Mouse (Mus musculus): ENCODE measurements around the gene Flt3l.
"Not testable (repeated sequence)": the region's sequence is repeated elsewhere in the genome, so short reads cannot be mapped to it uniquely, and the experiment has no call there.

Gene Flt3l

GRCm38 (mm10) chr7:45124224-45125143, 11.7 kb downstream of the Flt3l start, which contains the start of gene Rps11:
Gene Rps11, minus strand, starts transcription at chr7:45124439.
- DNase-seq (ENCODE audit: low spot score in 2 of 2), result peak; percentile 98

- no peak for DNase-seq (ENCODE audit: low spot score in 2 of 2)
Measured at GRCm38 (mm10) chr7:45123186-45123570, 13.1 kb downstream of the Flt3l start.

- DNase-seq (ENCODE audit: low spot score in 2 of 2), result no peak
Measured at GRCm38 (mm10) chr7:45122561-45123185, 13.6 kb downstream of the Flt3l start.

GRCm38 (mm10) chr7:45121966-45122365, 14.3 kb downstream of the Flt3l start:
- no peak for DNase-seq (ENCODE audit: low spot score in 2 of 2)

- DNase-seq (ENCODE audit: low spot score in 2 of 2), result no peak
Measured at GRCm38 (mm10) chr7:45121404-45121803, 14.8 kb downstream of the Flt3l start.

- DNase-seq (ENCODE audit: low spot score in 2 of 2), result no peak
Measured at GRCm38 (mm10) chr7:45119780-45120709, 16.2 kb downstream of the Flt3l start.

GRCm38 (mm10) chr7:45118336-45118735, 17.9 kb downstream of the Flt3l start:
- DNase-seq (ENCODE audit: low spot score in 2 of 2), result no peak

- no peak for DNase-seq (ENCODE audit: low spot score in 2 of 2)
Measured at GRCm38 (mm10) chr7:45117566-45117965, 18.7 kb downstream of the Flt3l start.

GRCm38 (mm10) chr7:45113476-45113875, 22.8 kb downstream of the Flt3l start:
- DNase-seq (ENCODE audit: low spot score in 2 of 2), result no peak

GRCm38 (mm10) chr7:45112529-45112928, 23.7 kb downstream of the Flt3l start:
- DNase-seq (ENCODE audit: low spot score in 2 of 2), result no peak

- DNase-seq (ENCODE audit: low spot score in 2 of 2), result no peak
Measured at GRCm38 (mm10) chr7:45111940-45112339, 24.3 kb downstream of the Flt3l start.

- not testable (repeated sequence) for DNase-seq (ENCODE audit: low spot score in 2 of 2)
Measured at GRCm38 (mm10) chr7:45110089-45110488, 26.1 kb downstream of the Flt3l start.

GRCm38 (mm10) chr7:45107052-45107645, 29.1 kb downstream of the Flt3l start:
- no peak for DNase-seq (ENCODE audit: low spot score in 2 of 2)

- no peak for DNase-seq (ENCODE audit: low spot score in 2 of 2)
Measured at GRCm38 (mm10) chr7:45106441-45106840, 29.8 kb downstream of the Flt3l start.

GRCm38 (mm10) chr7:45105491-45105890, 30.7 kb downstream of the Flt3l start:
- no peak for DNase-seq (ENCODE audit: low spot score in 2 of 2)

GRCm38 (mm10) chr7:45104941-45105340, 31.3 kb downstream of the Flt3l start:
- no peak for DNase-seq (ENCODE audit: low spot score in 2 of 2)

GRCm38 (mm10) chr7:45103652-45104180, 32.5 kb downstream of the Flt3l start, which contains the start of gene Fcgrt:
Gene Fcgrt, minus strand, starts transcription at chr7:45103851.
- DNase-seq (ENCODE audit: low spot score in 2 of 2), result peak in 1 of 2 experiments; percentile 63

- no peak for DNase-seq (ENCODE audit: low spot score in 2 of 2)
Measured at GRCm38 (mm10) chr7:45102940-45103585, 33.2 kb downstream of the Flt3l start.

GRCm38 (mm10) chr7:45102441-45102840, 33.8 kb downstream of the Flt3l start:
- DNase-seq (ENCODE audit: low spot score in 2 of 2), result no peak

- no peak for DNase-seq (ENCODE audit: low spot score in 2 of 2)
Measured at GRCm38 (mm10) chr7:45100046-45100445, 36.2 kb downstream of the Flt3l start.

Measured in frontal cortex, postnatal 14 days (tissue).